Mouse (Mus musculus) liver, embryonic 16.5 days (tissue): ENCODE results near the gene AC161166.1. TPM values are rescaled to one million over a fixed set of nuclear protein-coding genes. Genes with fewer than 3 reads are reported as not detected.
A peak's percentile ranks its signal among the peaks of the same experiment; 100 is the strongest.

Source experiments
- ATAC-seq: fragments of 200-750 bp; cut with Nextera tagmentation; 2 replicates; pipeline ENCODE4 v1.8.0; 2017; ENCODE audit warnings: low read depth, mild to moderate bottlenecking, moderate number of reproducible peaks, moderate library complexity
- H3K27ac ChIP-seq: fragments of 300-500 bp; sonication (generic); 2 replicates; pipeline ENCODE4 v1.5.1; 2014; ENCODE audit warnings: mild to moderate bottlenecking, low read length
- H3K27me3 ChIP-seq: fragments of 300-500 bp; sonication (generic); 2 replicates; pipeline ENCODE4 v1.6.1; 2014; ENCODE audit warnings: low read depth, low read length, mixed read lengths; ENCODE audit not compliant: control insufficient read depth, insufficient read depth
- H3K36me3 ChIP-seq: fragments of 300-500 bp; sonication (generic); 2 replicates; pipeline ENCODE4 v1.6.1; 2014; ENCODE audit warnings: mild to moderate bottlenecking; ENCODE audit not compliant: control insufficient read depth, insufficient read depth
- H3K4me1 ChIP-seq: fragments of 300-500 bp; sonication (generic); 2 replicates; pipeline ENCODE4 v1.6.1; 2014; ENCODE audit warnings: low read depth, low read length, mixed read lengths; ENCODE audit not compliant: control insufficient read depth
- H3K4me2 ChIP-seq: fragments of 300-500 bp; sonication (generic); 2 replicates; pipeline ENCODE4 v1.6.1; 2014; ENCODE audit warnings: low read depth, low read length, mixed read lengths
- H3K4me3 ChIP-seq: fragments of 300-500 bp; sonication (generic); 2 replicates; pipeline ENCODE4 v1.5.1; 2014; ENCODE audit warnings: low read depth, mild to moderate bottlenecking, low read length
- H3K9ac ChIP-seq: fragments of 300-500 bp; sonication (generic); 2 replicates; pipeline ENCODE4 v1.6.1; 2014; ENCODE audit warnings: low read depth, low read length
- H3K9me3 ChIP-seq: fragments of 300-500 bp; sonication (generic); replicated peaks from 2 replicates; pipeline ENCODE4 v1.6.1; 2016; ENCODE audit warnings: low read length; ENCODE audit not compliant: control insufficient read depth
- WGBS: fragments of 180-500 bp; shearing (Covaris S2); extraction: QIAGEN DNeasy Blood & Tissue Kit; methylation state at CpG from one replicate; pipeline ENCODE4 v1.1.7; 2014; ENCODE audit not compliant: insufficient replicate concordance; 5-methylcytosine and 5-hydroxymethylcytosine counted together
- polyA plus RNA-seq: library from polyadenylated mRNA; unstranded; fragments of >200 nt; fragmentation: Nextera tagmentation; extraction: Ambion mirVana; gene quantifications from 2 replicates; pipeline ENCODE4 v1.2.1, GENCODE M21; 2015

Gene AC161166.1
- polyA plus RNA-seq, 1 experiment from 2014 or later: not detected

GRCm38 (mm10) chr7:24539686-24540085 lies 27.4 kb upstream of the AC161166.1 start:
- whole genome bisulfite sequencing: 80% methylated on average over 4 of the region's 4 CpGs
- H3K36me3 ChIP-seq: no peaks in the 10 kb centered on the region
- no peaks in the 10 kb centered on the region for H3K9me3 ChIP-seq
- H3K4me1 ChIP-seq: no peaks in the 10 kb centered on the region
- ATAC-seq: no peak
- no peak overlapping the region for H3K4me3 ChIP-seq
- H3K4me2 ChIP-seq: no peak overlapping the region
- H3K27me3 ChIP-seq: no peaks in the 10 kb centered on the region
- H3K27ac ChIP-seq: no peak overlapping the region
- H3K9ac ChIP-seq: no peak overlapping the region

DNA sequence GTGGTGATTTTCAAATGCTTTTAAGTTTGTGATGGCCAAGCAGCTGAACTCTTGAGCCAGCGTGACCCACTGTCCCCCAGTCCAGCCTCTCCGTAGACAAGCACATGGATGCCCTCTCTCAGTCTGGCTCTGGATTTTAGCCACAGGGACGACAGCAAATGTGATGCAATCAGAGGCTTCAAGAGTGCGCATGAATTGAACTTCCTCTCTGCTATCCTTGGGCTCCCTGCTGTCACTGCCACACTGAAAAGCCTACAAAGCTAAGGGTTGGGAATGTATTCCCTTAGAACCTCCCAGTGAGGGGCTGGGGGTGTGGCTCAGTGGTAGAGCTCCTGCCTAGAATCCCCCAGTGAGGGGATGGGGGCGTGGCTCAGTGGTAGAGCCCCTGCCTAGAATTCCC lies 26.4 kb upstream of the AC161166.1 start:
- Histone ChIP-seq H3K4me1 (no peaks in the 10 kb centered on the region), H3K27me3 (no peaks in the 10 kb centered on the region), H3K4me2 (no peak overlapping the region), H3K9ac (no peak overlapping the region), H3K9me3 (no peaks in the 10 kb centered on the region), H3K4me3 (no peak overlapping the region), H3K27ac (no peak overlapping the region), H3K36me3 (peaks cover 4% of the 10 kb centered on the region; the same call in 1 of the 2 replicates)
- 48% methylated on average over 5 of the region's 5 CpGs for WGBS
- no peak for ATAC-seq

- 28% methylated on average over 5 of the region's 5 CpGs for WGBS
- Histone ChIP-seq H3K9ac (no peak overlapping the region), H3K4me3 (no peak overlapping the region), H3K9me3 (no peaks in the 10 kb centered on the region), H3K36me3 (peaks cover 8% of the 10 kb centered on the region; the same call in 1 of the 2 replicates), H3K27ac (no peak overlapping the region), H3K27me3 (no peaks in the 10 kb centered on the region), H3K4me1 (no peaks in the 10 kb centered on the region), H3K4me2 (no peak overlapping the region)
- no peak for ATAC-seq
These were observed 25.9 kb upstream of the AC161166.1 start for GRCm38 (mm10) chr7:24538154-24538553.

DNA sequence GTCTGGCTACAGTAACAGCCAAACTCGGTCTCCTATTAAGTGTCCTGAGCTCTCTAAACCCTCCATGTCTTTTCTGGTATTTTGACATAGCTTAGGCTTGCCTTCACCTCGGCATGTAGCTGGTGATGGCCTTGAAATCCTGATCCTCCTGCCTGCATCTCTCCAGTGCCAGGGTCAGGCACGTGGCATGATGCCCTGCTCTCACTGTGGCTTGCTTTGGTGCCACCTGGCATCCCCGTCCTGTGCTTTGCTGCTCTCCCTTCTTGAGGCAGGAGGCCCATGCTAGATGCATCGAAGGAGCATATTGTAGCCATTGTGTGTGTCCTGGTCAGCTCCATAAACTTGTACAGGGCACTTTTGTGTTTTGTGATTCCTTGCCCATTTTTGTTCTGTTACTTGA lies 25.3 kb upstream of the AC161166.1 start:
- Histone ChIP-seq H3K9me3 (no peaks in the 10 kb centered on the region), H3K27me3 (no peaks in the 10 kb centered on the region), H3K4me3 (no peak overlapping the region), H3K9ac (no peak overlapping the region), H3K36me3 (peaks cover 8% of the 10 kb centered on the region; the same call in 1 of the 2 replicates), H3K4me1 (no peaks in the 10 kb centered on the region), H3K27ac (no peak overlapping the region), H3K4me2 (no peak overlapping the region)
- no peak for ATAC-seq
- WGBS: 57% methylated on average over 5 of the region's 5 CpGs

DNA sequence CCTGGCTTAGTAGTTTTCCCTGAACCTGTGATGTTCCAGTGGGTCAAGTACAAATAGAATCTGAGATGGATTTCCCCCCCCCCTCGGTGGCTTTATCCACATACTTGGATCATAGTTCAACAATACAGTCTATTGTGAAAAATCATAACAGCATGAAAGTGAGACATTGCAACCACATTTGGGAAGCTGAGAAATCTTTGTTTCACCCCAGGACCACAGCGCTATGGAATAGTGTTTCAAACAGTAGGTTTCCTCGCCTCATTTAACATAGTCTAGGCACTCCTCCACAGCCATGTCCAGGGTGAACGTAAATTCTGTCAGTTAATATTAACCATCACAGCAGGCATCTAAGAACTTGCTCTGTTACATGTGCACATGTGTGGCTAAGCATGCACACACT lies 24.8 kb upstream of the AC161166.1 start:
- no peaks in the 10 kb centered on the region for H3K9me3 ChIP-seq
- H3K27ac ChIP-seq: no peak overlapping the region
- H3K9ac ChIP-seq: no peak overlapping the region
- peaks cover 8% of the 10 kb centered on the region; the same call in 1 of the 2 replicates for H3K36me3 ChIP-seq
- H3K4me1 ChIP-seq: peaks cover 3% of the 10 kb centered on the region
- no peaks in the 10 kb centered on the region for H3K27me3 ChIP-seq
- no peak overlapping the region for H3K4me2 ChIP-seq
- no peak overlapping the region for H3K4me3 ChIP-seq
- WGBS: 69% methylated on average over 4 of the region's 4 CpGs
- no peak for ATAC-seq

- peaks cover 8% of the 10 kb centered on the region; the same call in 1 of the 2 replicates for H3K36me3 ChIP-seq
- no peak for ATAC-seq
- H3K4me2 ChIP-seq: no peak overlapping the region
- H3K9ac ChIP-seq: no peak overlapping the region
- H3K27ac ChIP-seq: no peak overlapping the region
- H3K9me3 ChIP-seq: no peaks in the 10 kb centered on the region
- no peaks in the 10 kb centered on the region for H3K27me3 ChIP-seq
- WGBS: 74% methylated on average over 19 of the region's 19 CpGs
- H3K4me1 ChIP-seq: peaks cover 23% of the 10 kb centered on the region
- no peak overlapping the region for H3K4me3 ChIP-seq
These were observed 22.0 kb upstream of the AC161166.1 start for GRCm38 (mm10) chr7:24534301-24534700.

- ATAC-seq: no peak
- Histone ChIP-seq H3K36me3 (peaks cover 8% of the 10 kb centered on the region; the same call in 1 of the 2 replicates), H3K4me1 (peaks cover 27% of the 10 kb centered on the region), H3K9me3 (no peaks in the 10 kb centered on the region), H3K27me3 (no peaks in the 10 kb centered on the region), H3K9ac (no peak overlapping the region), H3K27ac (no peak overlapping the region), H3K4me3 (no peak overlapping the region), H3K4me2 (no peak overlapping the region)
- WGBS: 80% methylated on average over 42 of the region's 42 CpGs
These were observed 21.6 kb upstream of the AC161166.1 start for GRCm38 (mm10) chr7:24533806-24534205.

GRCm38 (mm10) chr7:24533031-24533571 lies 20.8 kb upstream of the AC161166.1 start:
- no peak overlapping the region for H3K4me3 ChIP-seq
- H3K27me3 ChIP-seq: no peaks in the 10 kb centered on the region
- ATAC-seq: no peak
- no peaks in the 10 kb centered on the region for H3K9me3 ChIP-seq
- no peak overlapping the region for H3K27ac ChIP-seq
- H3K36me3 ChIP-seq: peaks cover 8% of the 10 kb centered on the region; the same call in 1 of the 2 replicates
- peaks cover 28% of the 10 kb centered on the region for H3K4me1 ChIP-seq
- H3K9ac ChIP-seq: no peak overlapping the region
- WGBS: 88% methylated on average over 28 of the region's 28 CpGs
- no peak overlapping the region for H3K4me2 ChIP-seq

DNA sequence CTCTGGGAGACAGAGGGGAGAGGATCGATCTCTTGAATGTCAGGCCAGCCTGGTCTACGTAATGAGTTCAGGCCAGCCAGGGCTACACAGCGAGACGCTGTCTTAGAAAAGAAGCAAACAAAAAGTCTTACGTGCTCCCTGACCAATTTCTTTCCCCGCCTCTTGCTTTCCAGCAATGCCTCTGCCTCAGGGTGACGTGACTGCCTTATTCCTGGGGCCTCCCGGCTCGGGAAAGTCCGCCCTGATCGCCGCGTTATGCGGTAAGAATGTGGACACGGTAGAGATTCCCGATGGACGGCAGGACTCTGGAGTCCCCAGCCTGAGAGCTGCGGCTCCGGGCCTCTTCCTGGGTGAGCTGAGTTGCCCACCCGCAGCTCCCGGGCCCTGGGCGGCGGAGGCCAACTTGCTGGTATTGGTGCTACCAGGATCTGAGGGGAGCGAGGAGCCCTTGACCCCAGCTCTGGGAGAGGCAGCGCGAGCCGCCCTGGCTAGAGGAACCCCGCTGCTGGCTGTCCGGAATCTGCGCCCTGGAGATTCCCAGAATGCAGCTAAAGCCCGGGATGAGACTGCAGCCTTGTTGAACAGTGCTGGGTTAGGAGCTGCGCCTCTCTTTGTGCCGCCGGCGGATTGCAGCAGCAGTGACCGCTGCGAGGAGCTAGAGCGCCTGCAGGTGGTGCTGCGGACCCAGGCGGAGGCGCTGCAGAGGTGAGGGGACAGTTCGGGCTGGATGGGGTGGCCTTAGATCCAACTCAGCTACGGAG lies 19.1 kb upstream of the AC161166.1 start:
- Histone ChIP-seq H3K27me3 (no peaks in the 10 kb centered on the region), H3K9me3 (no peaks in the 10 kb centered on the region), H3K36me3 (peaks cover 8% of the 10 kb centered on the region; the same call in 1 of the 2 replicates), H3K9ac (peak overlapping the region; percentile 79), H3K4me3 (peak overlapping the region; percentile 76), H3K4me1 (peaks cover 28% of the 10 kb centered on the region), H3K27ac (peak overlapping the region; percentile 78), H3K4me2 (peak overlapping the region; percentile 89)
- peak; percentile 46 for ATAC-seq
- whole genome bisulfite sequencing: 2% methylated on average over 43 of the region's 43 CpGs
